Mouse (Mus musculus) kidney, adult 2 months (tissue): ENCODE data around the gene Cep70.
A peak's percentile ranks its signal among the peaks of the same experiment; 100 is the strongest.

Experiments
- CTCF ChIP-seq: fragments of 200-500 bp; conservative IDR thresholded peaks from 2 replicates; pipeline ENCODE4 v1.5.1; 2011; ENCODE audit warnings: low read depth, mild to moderate bottlenecking, control low read depth, low read length, moderate library complexity, mixed read lengths; ENCODE audit not compliant: insufficient read depth, insufficient read length
- POLR2A ChIP-seq: fragments of 200-500 bp; IDR thresholded peaks from one replicate; pipeline ENCODE4 v1.6.1; 2011; ENCODE audit warnings: low read depth, low read length, control low read depth

DNA sequence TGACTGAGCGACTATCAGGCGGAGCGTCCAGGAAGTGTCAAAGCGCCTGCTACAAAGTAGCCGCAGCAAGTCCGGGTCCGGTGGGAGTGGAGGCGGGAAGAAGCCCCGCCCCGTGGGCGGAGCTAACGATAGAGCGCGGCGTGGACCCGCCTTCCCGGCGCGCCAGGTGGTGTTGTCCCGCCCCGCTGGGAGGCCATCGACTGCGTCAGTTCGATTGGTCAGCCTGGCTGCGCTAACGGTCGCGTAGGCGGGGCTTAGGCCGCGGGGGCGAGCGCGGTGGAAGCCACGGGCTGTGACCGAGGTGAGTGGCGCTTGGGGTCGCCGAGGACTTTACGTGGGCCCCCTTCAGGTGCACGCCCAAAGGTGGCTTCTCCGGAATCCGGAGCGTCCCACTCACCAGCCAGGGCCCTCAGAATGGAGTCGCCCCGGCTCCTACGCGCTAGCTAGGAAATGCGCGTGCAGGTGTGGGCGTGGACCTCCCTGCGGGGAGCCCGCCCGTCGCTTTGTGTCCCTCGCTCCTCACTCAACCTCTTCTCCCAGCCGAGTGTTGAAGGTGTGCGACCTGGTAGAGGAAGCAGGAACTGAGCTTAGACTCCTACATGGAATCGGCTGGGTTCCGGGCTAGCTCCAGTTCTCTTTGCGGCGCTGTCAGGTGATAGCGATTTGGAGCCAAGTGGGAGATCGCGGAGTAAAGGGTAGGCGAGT lies at the start of gene Cep70:
- TF ChIP-seq POLR2A (peak; percentile 10), CTCF (no peak)
